Mouse (Mus musculus): ENCODE results near the gene Sh3rf1. TPM values are rescaled to one million over a fixed set of nuclear protein-coding genes. Genes with fewer than 3 reads are reported as not detected.

The Sh3rf1 gene
- polyA plus RNA-seq, 1 experiment from 2014 or later = 28.8 TPM

GRCm38 (mm10) chr8:61283169-61284081, 59.8 kb downstream of the Sh3rf1 start:
- no peaks in the 10 kb centered on the region for H3K27me3 ChIP-seq (ENCODE audit: control insufficient read depth, insufficient read depth, low read length)
- DNase-seq (ENCODE audit: low spot score) = peak; percentile 68
- no peak overlapping the region; the same call in 1 of the 2 replicates for H3K9ac ChIP-seq (ENCODE audit: low read length)
- H3K36me3 ChIP-seq (ENCODE audit: control insufficient read depth, insufficient read depth, low read length) = no peaks in the 10 kb centered on the region
- no peaks in the 10 kb centered on the region for H3K9me3 ChIP-seq (ENCODE audit: control insufficient read depth, low read length)
- H3K4me3 ChIP-seq (ENCODE audit: low read depth, low read length) = no peak overlapping the region
- WGBS = 6% methylated on average over 12 of the region's 12 CpGs
- ATAC-seq (replicated peaks; ENCODE audit: low FRiP score) = peak; percentile 44; the same call in 1 of the 2 replicates
- H3K27ac ChIP-seq (ENCODE audit: low read depth, low read length) = no peak overlapping the region
- H3K4me2 ChIP-seq (ENCODE audit: low read depth, low read length, severe bottlenecking) = no peak overlapping the region
- H3K4me1 ChIP-seq (replicated peaks; ENCODE audit: control insufficient read depth, insufficient read depth, low read length) = peaks cover 11% of the 10 kb centered on the region; the same call in 1 of the 2 replicates

DNA sequence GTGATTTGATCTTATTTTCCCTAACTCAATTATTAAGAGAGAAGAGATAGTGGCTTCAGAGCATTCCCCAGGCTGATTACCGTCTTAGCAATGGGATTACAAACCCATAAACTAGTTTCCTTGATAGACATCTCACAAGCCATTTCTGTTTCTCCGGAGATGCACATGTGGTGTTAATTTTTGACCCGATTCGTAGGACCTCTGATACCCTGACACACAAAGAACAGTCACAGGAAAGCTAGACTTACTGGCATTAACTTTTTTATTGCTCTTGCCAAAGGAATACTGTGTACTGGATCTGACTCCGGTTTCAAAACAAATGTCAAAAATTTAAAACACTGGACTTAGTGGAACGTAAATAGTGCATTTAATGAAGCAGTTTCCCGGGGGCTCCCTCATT, 62.2 kb downstream of the Sh3rf1 start:
- H3K27ac ChIP-seq (ENCODE audit: low read depth, low read length) = no peak overlapping the region
- 74% methylated on average over 7 of the region's 7 CpGs for WGBS
- no peaks in the 10 kb centered on the region for H3K36me3 ChIP-seq (ENCODE audit: control insufficient read depth, insufficient read depth, low read length)
- no peak for DNase-seq (ENCODE audit: low spot score)
- ATAC-seq (replicated peaks; ENCODE audit: low FRiP score) = no peak
- H3K9me3 ChIP-seq (ENCODE audit: control insufficient read depth, low read length) = no peaks in the 10 kb centered on the region
- no peak overlapping the region for H3K4me2 ChIP-seq (ENCODE audit: low read depth, low read length, severe bottlenecking)
- no peak overlapping the region for H3K4me3 ChIP-seq (ENCODE audit: low read depth, low read length)
- peaks cover 11% of the 10 kb centered on the region; the same call in 1 of the 2 replicates for H3K4me1 ChIP-seq (replicated peaks; ENCODE audit: control insufficient read depth, insufficient read depth, low read length)
- no peaks in the 10 kb centered on the region for H3K27me3 ChIP-seq (ENCODE audit: control insufficient read depth, insufficient read depth, low read length)
- no peak overlapping the region for H3K9ac ChIP-seq (ENCODE audit: low read length)

DNA sequence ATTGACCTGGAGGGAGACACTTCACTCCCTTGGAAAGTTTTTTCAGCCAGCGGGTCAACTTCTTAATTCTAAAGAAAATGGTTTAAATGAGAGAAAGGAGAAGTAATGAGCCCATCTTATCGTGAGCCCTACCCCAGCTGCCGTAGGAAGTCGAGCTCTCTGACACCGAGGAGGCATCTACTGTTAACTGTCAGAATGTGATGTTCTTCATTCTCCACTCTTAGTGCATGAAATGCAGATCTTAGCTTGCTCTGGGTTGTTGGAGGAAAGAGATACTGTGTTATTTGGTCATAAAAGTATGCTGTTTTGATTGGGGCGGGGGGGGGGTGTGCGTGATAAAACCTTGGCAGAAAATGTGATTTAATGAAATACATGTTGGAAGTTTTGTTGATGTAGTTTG, 62.7 kb downstream of the Sh3rf1 start:
- Histone ChIP-seq H3K4me2 (ENCODE audit: low read depth, low read length, severe bottlenecking) (no peak overlapping the region), H3K4me1 (replicated peaks; ENCODE audit: control insufficient read depth, insufficient read depth, low read length) (peaks cover 11% of the 10 kb centered on the region; the same call in 1 of the 2 replicates), H3K9me3 (ENCODE audit: control insufficient read depth, low read length) (no peaks in the 10 kb centered on the region), H3K4me3 (ENCODE audit: low read depth, low read length) (no peak overlapping the region), H3K27me3 (ENCODE audit: control insufficient read depth, insufficient read depth, low read length) (no peaks in the 10 kb centered on the region), H3K36me3 (ENCODE audit: control insufficient read depth, insufficient read depth, low read length) (no peaks in the 10 kb centered on the region), H3K9ac (ENCODE audit: low read length) (no peak overlapping the region), H3K27ac (ENCODE audit: low read depth, low read length) (no peak overlapping the region)
- ATAC-seq (replicated peaks; ENCODE audit: low FRiP score) (no peak), DNase-seq (ENCODE audit: low spot score) (no peak)
- WGBS = 72% methylated on average over 7 of the region's 7 CpGs

- H3K9me3 ChIP-seq (ENCODE audit: control insufficient read depth, low read length) = no peaks in the 10 kb centered on the region
- no peaks in the 10 kb centered on the region for H3K36me3 ChIP-seq (ENCODE audit: control insufficient read depth, insufficient read depth, low read length)
- H3K9ac ChIP-seq (ENCODE audit: low read length) = no peak overlapping the region
- peaks cover 11% of the 10 kb centered on the region; the same call in 1 of the 2 replicates for H3K4me1 ChIP-seq (replicated peaks; ENCODE audit: control insufficient read depth, insufficient read depth, low read length)
- no peaks in the 10 kb centered on the region for H3K27me3 ChIP-seq (ENCODE audit: control insufficient read depth, insufficient read depth, low read length)
- H3K4me3 ChIP-seq (ENCODE audit: low read depth, low read length) = no peak overlapping the region
- no peak overlapping the region for H3K4me2 ChIP-seq (ENCODE audit: low read depth, low read length, severe bottlenecking)
- WGBS = 79% methylated on average over 14 of the region's 14 CpGs
- DNase-seq (ENCODE audit: low spot score) = no peak
- no peak overlapping the region for H3K27ac ChIP-seq (ENCODE audit: low read depth, low read length)
- no peak for ATAC-seq (replicated peaks; ENCODE audit: low FRiP score)
These were observed 63.2 kb downstream of the Sh3rf1 start for GRCm38 (mm10) chr8:61286795-61287385.

DNA sequence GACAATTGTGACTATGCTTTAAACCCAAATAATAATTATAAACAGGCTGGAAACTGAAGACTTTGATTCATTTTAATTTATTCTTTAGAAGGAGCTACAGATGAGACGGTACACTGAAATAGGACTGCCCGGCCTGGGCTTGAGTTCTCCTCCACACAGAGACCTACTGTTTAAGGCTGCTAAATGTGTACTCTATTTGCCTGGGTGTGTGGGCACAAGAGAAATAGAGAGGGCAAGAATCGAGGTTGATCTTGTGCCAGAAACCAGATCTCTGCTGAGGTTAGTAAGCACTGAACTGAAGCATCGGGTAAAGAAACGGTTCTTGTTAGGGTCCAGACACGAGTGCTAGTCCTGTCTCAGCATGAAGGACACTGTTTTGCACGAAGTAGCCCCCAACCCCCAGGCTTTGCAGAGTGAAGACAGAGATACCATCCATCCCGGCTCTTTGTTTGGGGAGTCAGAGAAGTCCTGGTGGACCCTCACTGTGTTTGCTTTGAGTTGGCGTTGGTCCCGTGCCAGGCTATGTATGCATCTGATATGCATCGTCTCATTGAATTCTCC, 64.4 kb downstream of the Sh3rf1 start:
- Histone ChIP-seq H3K9me3 (ENCODE audit: control insufficient read depth, low read length) (no peaks in the 10 kb centered on the region), H3K27me3 (ENCODE audit: control insufficient read depth, insufficient read depth, low read length) (no peaks in the 10 kb centered on the region), H3K4me1 (replicated peaks; ENCODE audit: control insufficient read depth, insufficient read depth, low read length) (peaks cover 7% of the 10 kb centered on the region; the same call in 1 of the 2 replicates), H3K4me3 (ENCODE audit: low read depth, low read length) (no peak overlapping the region), H3K4me2 (ENCODE audit: low read depth, low read length, severe bottlenecking) (no peak overlapping the region), H3K9ac (ENCODE audit: low read length) (no peak overlapping the region), H3K36me3 (ENCODE audit: control insufficient read depth, insufficient read depth, low read length) (no peaks in the 10 kb centered on the region), H3K27ac (ENCODE audit: low read depth, low read length) (no peak overlapping the region)
- 84% methylated on average over 11 of the region's 11 CpGs for WGBS
- DNase-seq (ENCODE audit: low spot score) = no peak
- ATAC-seq (replicated peaks; ENCODE audit: low FRiP score) = no peak

GRCm38 (mm10) chr8:61288676-61289075, 65.0 kb downstream of the Sh3rf1 start:
- DNase-seq (ENCODE audit: low spot score) (no peak), ATAC-seq (replicated peaks; ENCODE audit: low FRiP score) (no peak)
- WGBS = 78% methylated on average over 7 of the region's 7 CpGs
- Histone ChIP-seq H3K4me1 (replicated peaks; ENCODE audit: control insufficient read depth, insufficient read depth, low read length) (peaks cover 4% of the 10 kb centered on the region; the same call in 1 of the 2 replicates), H3K36me3 (ENCODE audit: control insufficient read depth, insufficient read depth, low read length) (no peaks in the 10 kb centered on the region), H3K27me3 (ENCODE audit: control insufficient read depth, insufficient read depth, low read length) (no peaks in the 10 kb centered on the region), H3K27ac (ENCODE audit: low read depth, low read length) (no peak overlapping the region), H3K4me3 (ENCODE audit: low read depth, low read length) (no peak overlapping the region), H3K9ac (ENCODE audit: low read length) (no peak overlapping the region), H3K4me2 (ENCODE audit: low read depth, low read length, severe bottlenecking) (no peak overlapping the region), H3K9me3 (ENCODE audit: control insufficient read depth, low read length) (no peaks in the 10 kb centered on the region)

DNA sequence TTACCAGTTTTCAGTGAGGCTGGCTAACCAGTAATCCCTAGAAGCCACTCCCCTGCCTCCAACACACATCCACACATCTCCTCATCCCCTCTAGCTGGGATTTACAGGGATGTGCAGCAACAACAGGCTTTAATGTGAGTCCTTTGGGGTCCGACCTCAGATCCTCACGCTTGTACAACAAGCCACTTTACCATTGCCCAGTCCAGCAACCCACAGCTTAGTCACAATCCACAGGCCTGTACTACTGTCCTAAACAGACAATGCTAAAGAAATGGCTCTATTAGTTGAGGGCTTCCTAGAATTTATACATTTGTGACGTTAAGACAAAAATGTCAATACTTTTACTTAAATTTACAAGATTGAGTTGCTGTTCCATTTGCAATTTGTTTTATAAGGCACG, 71.4 kb downstream of the Sh3rf1 start:
- no peak for ATAC-seq (replicated peaks; ENCODE audit: low FRiP score)
- no peak overlapping the region for H3K4me3 ChIP-seq (ENCODE audit: low read depth, low read length)

GRCm38 (mm10) chr8:61295441-61295840, 71.8 kb downstream of the Sh3rf1 start:
- no peak for DNase-seq (ENCODE audit: low spot score)
- WGBS = 21% methylated on average over 12 of the region's 12 CpGs
- no peak overlapping the region for H3K4me2 ChIP-seq (ENCODE audit: low read depth, low read length, severe bottlenecking)
- H3K9ac ChIP-seq (ENCODE audit: low read length) = no peak overlapping the region
- no peak overlapping the region for H3K4me3 ChIP-seq (ENCODE audit: low read depth, low read length)
- no peaks in the 10 kb centered on the region for H3K36me3 ChIP-seq (ENCODE audit: control insufficient read depth, insufficient read depth, low read length)
- H3K9me3 ChIP-seq (ENCODE audit: control insufficient read depth, low read length) = no peaks in the 10 kb centered on the region
- H3K27ac ChIP-seq (ENCODE audit: low read depth, low read length) = no peak overlapping the region; the same call in 1 of the 2 replicates
- ATAC-seq (replicated peaks; ENCODE audit: low FRiP score) = peak; percentile 84
- no peaks in the 10 kb centered on the region for H3K27me3 ChIP-seq (ENCODE audit: control insufficient read depth, insufficient read depth, low read length)
- peaks cover 13% of the 10 kb centered on the region for H3K4me1 ChIP-seq (replicated peaks; ENCODE audit: control insufficient read depth, insufficient read depth, low read length)

More for the DNA sequence above, 71.4 kb downstream of the Sh3rf1 start:
- Histone ChIP-seq H3K9me3 (ENCODE audit: control insufficient read depth, low read length) (no peaks in the 10 kb centered on the region), H3K36me3 (ENCODE audit: control insufficient read depth, insufficient read depth, low read length) (no peaks in the 10 kb centered on the region), H3K27me3 (ENCODE audit: control insufficient read depth, insufficient read depth, low read length) (no peaks in the 10 kb centered on the region), H3K4me1 (replicated peaks; ENCODE audit: control insufficient read depth, insufficient read depth, low read length) (peaks cover 13% of the 10 kb centered on the region), H3K27ac (ENCODE audit: low read depth, low read length) (no peak overlapping the region), H3K4me2 (ENCODE audit: low read depth, low read length, severe bottlenecking) (no peak overlapping the region), H3K9ac (ENCODE audit: low read length) (no peak overlapping the region; the same call in 1 of the 2 replicates)
- 54% methylated on average over 4 of the region's 4 CpGs for WGBS
- DNase-seq (ENCODE audit: low spot score) = peak; percentile 45
